Mouse (Mus musculus) spleen, embryonic (tissue): Measurements from ENCODE around the gene Bclaf1.

Source experiments
- CTCF ChIA-PET: fragments of 350-600 bp; sonication (Branson Sonifier 250); formaldehyde crosslinking; loops from one replicate; lab custom pipeline; 2022; lab: Charles Lee

Bclaf1 gene

GRCm38 (mm10) chr10:20313941-20314340, 1.7 kb downstream of the Bclaf1 start:
- CTCF ChIA-PET, result interaction anchor here (0.9 to 1.9 kb wide), 3 partner anchors 12 to 31 kb away, joined by 3 to 11 read pairs (median 3); no protein-coding TSS in a partner anchor

GRCm38 (mm10) chr10:20314797-20315196, 2.5 kb downstream of the Bclaf1 start:
- CTCF ChIA-PET, result interaction anchor here (0.6 to 1.9 kb wide), 5 partner anchors 17 to 207 kb away, joined by 3 to 11 read pairs (median 3); no protein-coding TSS in a partner anchor

DNA sequence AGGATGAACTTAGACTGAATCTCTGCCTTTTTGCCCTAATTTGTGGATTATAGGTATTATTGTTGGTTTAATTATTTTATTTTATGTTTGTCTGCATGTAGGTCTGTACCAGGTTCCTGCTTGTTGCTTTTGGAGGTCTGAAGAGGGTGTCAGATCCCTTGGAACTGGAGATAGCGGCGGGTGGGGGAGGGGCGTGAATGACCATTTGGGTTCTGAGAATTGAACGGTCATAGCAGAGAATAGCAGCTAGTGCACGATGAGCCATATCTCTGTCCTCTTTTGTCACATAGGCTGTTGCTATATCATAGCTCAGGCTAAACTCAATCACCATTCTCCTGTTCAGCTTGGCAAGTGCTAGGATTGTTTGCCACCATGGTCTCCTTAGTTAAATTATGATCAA, 5.2 kb downstream of the Bclaf1 start:
- CTCF ChIA-PET, result no interaction called here

GRCm38 (mm10) chr10:20326226-20326625, 14.0 kb downstream of the Bclaf1 start:
- CTCF ChIA-PET, result no interaction called here

- CTCF ChIA-PET, result no interaction called here
Measured at GRCm38 (mm10) chr10:20331262-20331661, 19.0 kb downstream of the Bclaf1 start.

- CTCF ChIA-PET, result no interaction called here
Measured at GRCm38 (mm10) chr10:20337872-20338271, 25.6 kb downstream of the Bclaf1 start.

- CTCF ChIA-PET, result interaction anchor here (0.9 kb wide), 1 partner anchor 673 kb away, joined by 4 read pairs; no protein-coding TSS in a partner anchor
Measured at GRCm38 (mm10) chr10:20345736-20346135, 33.5 kb downstream of the Bclaf1 start.

DNA sequence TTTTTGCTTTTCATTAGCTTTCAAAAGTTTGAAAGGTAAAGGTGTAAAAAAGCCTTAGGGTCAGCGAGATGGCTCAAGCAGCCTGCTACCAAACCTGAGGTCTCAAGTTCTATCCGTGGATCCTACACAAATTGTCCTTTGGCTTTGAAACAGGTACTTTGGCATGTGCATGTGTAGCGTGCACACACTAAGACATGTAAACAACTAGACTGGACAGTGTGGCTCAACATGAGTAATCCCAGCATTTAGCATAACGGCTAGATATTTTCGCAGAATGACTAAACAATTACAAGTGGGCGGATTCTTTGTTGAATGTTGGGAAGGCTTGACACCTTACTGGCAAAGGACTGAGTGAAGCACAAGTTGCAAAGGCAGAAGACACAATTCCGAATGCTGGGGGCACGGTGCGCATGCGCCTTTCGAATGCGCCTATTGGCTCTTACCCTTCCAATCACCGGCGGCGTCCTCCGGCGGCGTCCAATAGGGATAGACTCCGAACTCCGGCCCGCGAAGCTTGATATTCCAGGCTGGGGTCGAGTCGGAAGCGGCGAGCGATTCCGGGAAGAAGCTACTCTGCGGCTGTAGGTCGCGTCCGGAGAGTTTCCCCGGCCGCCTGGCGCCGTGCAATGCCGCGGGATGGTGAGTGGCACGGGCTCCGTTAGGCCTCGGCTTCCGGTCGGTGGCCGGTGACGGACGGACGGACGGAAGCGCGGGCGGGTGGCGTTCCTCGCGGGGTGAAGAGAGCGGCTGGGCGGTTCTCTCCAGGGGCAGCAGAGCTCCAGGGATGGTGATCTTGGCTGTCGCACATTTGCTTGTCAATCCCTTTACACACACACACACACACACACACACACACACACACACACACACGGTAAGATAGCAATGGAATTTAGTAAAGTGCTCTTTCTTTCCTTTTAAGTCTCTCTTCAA, 35.3 kb downstream of the Bclaf1 start, which contains the start of gene Mtfr2:
TSS of gene Mtfr2 (plus strand) at position 486 of the 930 bp plus-strand sequence.
- CTCF ChIA-PET, result interaction anchor here (0.6 to 0.7 kb wide), 2 partner anchors 9 to 1688 kb away, joined by 3 read pairs; no protein-coding TSS in a partner anchor

- CTCF ChIA-PET, result interaction anchor here (0.7 kb wide), 1 partner anchor 59 kb away, joined by 8 read pairs; no protein-coding TSS in a partner anchor
Measured at GRCm38 (mm10) chr10:20348894-20349293, 36.6 kb downstream of the Bclaf1 start.

DNA sequence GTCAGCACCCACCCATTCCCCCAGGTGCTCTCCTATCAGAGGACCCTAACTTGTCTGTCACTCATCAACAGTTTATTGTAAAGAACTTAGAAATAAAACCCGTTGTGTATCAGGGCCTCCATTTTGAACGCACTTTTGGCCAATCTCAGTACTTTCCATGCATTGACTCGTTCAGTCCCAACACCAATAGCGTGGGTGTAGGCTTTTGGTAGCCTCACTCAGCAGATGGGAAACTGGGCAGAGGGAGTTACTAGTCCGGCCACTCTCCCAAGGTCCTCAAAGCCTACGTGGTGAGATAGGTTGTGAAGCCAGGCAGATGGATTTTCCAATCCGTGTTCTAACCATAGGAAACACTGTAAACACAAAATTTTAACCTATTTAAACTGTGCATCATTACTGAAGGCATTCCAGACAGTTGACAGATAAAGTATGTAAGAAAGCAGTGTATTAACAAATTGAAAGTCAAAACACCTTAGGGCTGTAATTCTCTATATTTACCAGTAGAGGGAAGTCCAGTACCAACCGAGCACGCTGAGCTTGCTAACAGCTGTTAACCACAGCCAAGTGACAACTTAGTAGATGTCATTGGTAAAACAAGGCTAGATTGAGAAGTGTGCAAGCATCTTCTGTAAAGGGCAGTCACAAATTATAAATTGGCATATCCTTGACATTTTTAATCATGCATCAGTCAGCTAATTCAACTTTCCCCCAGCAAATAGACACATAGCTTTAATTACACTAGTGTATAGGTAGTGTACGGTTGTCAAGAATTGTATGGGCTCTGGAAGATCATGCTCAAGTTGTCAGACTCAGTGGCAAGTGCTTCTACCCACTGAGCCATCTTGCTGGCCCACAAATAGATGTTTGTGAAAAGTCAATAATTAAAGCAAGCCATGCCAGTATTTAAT, 49.5 kb downstream of the Bclaf1 start:
- CTCF ChIA-PET, result no interaction called here

- CTCF ChIA-PET, result no interaction called here
Measured at GRCm38 (mm10) chr10:20362450-20363118, 50.3 kb downstream of the Bclaf1 start.

DNA sequence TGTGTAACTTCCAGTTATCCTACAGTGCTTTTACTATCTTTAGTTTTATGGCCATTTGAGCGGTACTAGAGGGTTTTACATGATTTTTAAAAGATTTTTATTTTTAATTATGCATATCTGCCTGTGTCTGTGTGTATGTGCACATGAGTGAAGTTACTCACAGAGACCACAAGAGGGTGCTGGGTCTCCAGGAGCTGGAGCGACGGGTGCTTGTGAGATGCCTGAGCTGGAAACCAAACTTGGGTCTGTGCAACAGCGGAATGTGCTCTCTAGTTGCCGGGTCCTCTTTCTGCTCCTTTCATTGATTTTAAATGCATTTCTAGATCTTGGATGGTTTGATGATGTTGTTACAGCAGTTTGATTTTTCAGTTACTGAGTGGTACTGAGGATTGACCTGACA, 59.8 kb downstream of the Bclaf1 start:
- CTCF ChIA-PET, result no interaction called here

GRCm38 (mm10) chr10:20377621-20378020, 65.4 kb downstream of the Bclaf1 start:
- CTCF ChIA-PET, result no interaction called here

- CTCF ChIA-PET, result no interaction called here
Measured at GRCm38 (mm10) chr10:20379071-20379735, 66.9 kb downstream of the Bclaf1 start.

GRCm38 (mm10) chr10:20380798-20381197, 68.5 kb downstream of the Bclaf1 start:
- CTCF ChIA-PET, result no interaction called here

- CTCF ChIA-PET, result no interaction called here
Measured at GRCm38 (mm10) chr10:20381352-20381751, 69.1 kb downstream of the Bclaf1 start.

DNA sequence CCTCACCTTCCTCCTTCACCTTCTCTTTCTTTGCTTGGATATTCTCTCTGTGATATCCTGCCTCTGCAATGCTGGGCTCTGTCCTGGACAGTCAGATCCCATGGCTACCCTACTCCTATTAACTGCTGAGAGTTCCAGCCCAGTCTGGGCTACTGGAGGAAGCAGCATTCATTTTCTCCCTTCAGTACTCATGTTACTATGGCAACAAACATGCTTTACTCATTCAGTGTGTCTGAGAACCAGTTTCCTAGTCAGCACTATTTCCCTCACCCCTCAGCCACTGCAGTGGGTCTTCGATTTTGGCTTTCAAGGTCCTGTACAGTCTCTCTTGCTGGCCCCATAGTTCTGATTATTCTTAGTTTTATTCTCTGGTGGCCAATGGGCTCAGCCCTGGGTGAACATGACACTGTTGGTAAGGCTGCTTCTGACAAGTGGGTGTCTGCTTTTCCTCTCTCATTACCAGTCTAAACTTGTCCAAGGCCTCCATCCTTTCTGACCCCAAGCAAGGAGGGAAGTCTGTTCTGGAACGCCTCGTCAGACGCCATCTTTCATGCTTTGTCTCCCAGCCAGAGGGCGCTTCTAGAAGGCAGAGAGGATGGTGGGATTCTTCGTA, 70.6 kb downstream of the Bclaf1 start:
- CTCF ChIA-PET, result no interaction called here

- CTCF ChIA-PET, result no interaction called here
Measured at GRCm38 (mm10) chr10:20390568-20390967, 78.3 kb downstream of the Bclaf1 start.
